ENCODE assay signal across 4 mouse cellular contexts in the genomic region with DNA sequence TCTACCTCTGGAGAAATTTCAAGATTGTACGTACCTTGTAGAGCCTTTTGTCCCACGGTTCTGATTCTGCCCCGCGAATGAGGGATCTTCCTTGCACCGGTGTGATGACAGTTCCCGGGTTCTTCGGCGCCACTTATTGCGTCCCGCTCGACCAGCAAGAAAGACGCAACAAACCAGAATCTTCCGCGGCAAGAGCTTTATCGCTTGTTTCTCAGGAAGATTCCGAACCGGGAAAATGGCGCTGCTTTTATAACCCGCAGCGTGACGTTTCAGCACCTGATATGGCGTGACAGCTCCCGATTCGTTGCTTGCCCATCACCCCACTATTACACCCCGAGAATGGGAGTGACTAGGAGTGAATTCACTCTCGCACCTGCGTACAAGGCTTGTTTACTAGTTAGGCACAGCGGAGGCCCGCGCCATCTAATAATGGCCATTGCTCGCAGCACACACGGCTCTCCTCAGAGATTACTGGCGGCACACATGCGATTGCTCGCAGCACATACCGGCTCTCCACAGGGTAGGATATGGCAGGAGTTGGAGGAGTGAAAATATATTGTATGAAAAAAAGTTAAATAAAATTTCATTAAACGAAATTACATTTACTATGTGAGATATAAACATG.
DNase-seq lines count a peak whose midpoint lies in the region; TF ChIP-seq lines count a peak whose summit lies in the region.
"Not testable (repeated sequence)": the region's sequence is repeated elsewhere in the genome, so short reads cannot be mapped to it uniquely, and the experiment has no call there.

No protein-coding gene starts in this region.

- H3K27ac ChIP-seq in MEL (ENCODE audit: control insufficient read depth, low read depth, low read length) = peak overlapping the region; percentile 75

- TF ChIP-seq POLR2A in MEL (IDR thresholded peaks at IDR 0.05; ENCODE audit: control insufficient read depth in 1 of 2, insufficient read depth in 1 of 2, low read depth in 1 of 2, low read length in 2 of 2, poor library complexity in 1 of 2) = peak; percentile 23 to 57; a peak in 2 of 4 replicates

- H3K4me1 ChIP-seq in MEL (ENCODE audit: control insufficient read depth in 1 of 2, insufficient read depth in 2 of 2, low read length in 2 of 2) = not testable (repeated sequence)

- H3K9ac ChIP-seq in MEL (ENCODE audit: control insufficient read depth, low read depth, low read length, poor library complexity, severe bottlenecking) = peak overlapping the region; percentile 74

- H3K27me3 ChIP-seq in MEL (ENCODE audit: control insufficient read depth in 1 of 2, insufficient read depth in 2 of 2, low read length in 2 of 2) = not testable (repeated sequence)

- peak overlapping the region; percentile 69 to 75 for H3K4me3 ChIP-seq in MEL (ENCODE audit: control insufficient read depth in 1 of 2, insufficient read depth in 1 of 2, low read depth in 2 of 2, low read length in 2 of 2)

- TF ChIP-seq RAD21 in MEL (IDR thresholded peaks at IDR 0.05; ENCODE audit: low read depth, low read length) = not testable (repeated sequence)

- DNase-seq in MEL (ENCODE audit: low read depth, low spot score) = peak; percentile 41
- DNase-seq in MEL-GATA-1-ER (ENCODE audit: extremely low read depth, low read depth) = peak; percentile 26
- DNase-seq in R1 (ENCODE audit: low read depth, low spot score) = peak; percentile 11
- peak; percentile 66 for DNase-seq in heart, adult 11 months

- TF ChIP-seq EP300 in MEL (IDR thresholded peaks at IDR 0.05; ENCODE audit: low read depth in 1 of 2, low read length in 2 of 2) = 0 out of 4 replicates have a peak, but pooled peaks of 1 of the 2 experiments have one; percentile 12

- H3K79me2 ChIP-seq in MEL (ENCODE audit: control insufficient read depth, insufficient read depth, low read length, poor library complexity) = not testable (repeated sequence)

- H3K9me3 ChIP-seq in MEL (replicated peaks; ENCODE audit: insufficient read depth, low read length) = not testable (repeated sequence)

- H3K36me3 ChIP-seq in MEL (ENCODE audit: control insufficient read depth in 1 of 2, insufficient read depth in 2 of 2, low read length in 2 of 2) = peaks cover 8 to 13% of the 10 kb centered on the region in 2 experiments

- not testable (repeated sequence) for TF ChIP-seq CTCF in MEL (IDR thresholded peaks at IDR 0.05 in 2 of 3, conservative IDR thresholded peaks at IDR 0.05 in 1 of 3; ENCODE audit: control insufficient read depth in 1 of 3, insufficient read depth in 1 of 3, low read depth in 2 of 3, low read length in 3 of 3, poor library complexity in 1 of 3, severe bottlenecking in 1 of 3)

TF ChIP-seq in MEL, 35 proteins besides CTCF, POLR2A, EP300 and RAD21:
- TF ChIP-seq NELFE (IDR thresholded peaks at IDR 0.05; ENCODE audit: low read depth, low read length) (peak; percentile 51), TBP (IDR thresholded peaks at IDR 0.05; ENCODE audit: low read depth, low read length) (peak; percentile 81), SIN3A (IDR thresholded peaks at IDR 0.05; ENCODE audit: low read length) (peak; percentile 44), POLR2AphosphoS2 (IDR thresholded peaks at IDR 0.05; ENCODE audit: low read length) (0 out of 2 replicates have a peak, but pooled peaks have one; percentile 35), HCFC1 (IDR thresholded peaks at IDR 0.05; ENCODE audit: low read depth, low read length) (0 out of 2 replicates have a peak, but pooled peaks have one; percentile 28), NRF1 (IDR thresholded peaks at IDR 0.05; ENCODE audit: insufficient read depth, low read depth, low read length, poor library complexity, severe bottlenecking) (peak; percentile 29; the same call in 1 of the 2 replicates)

Comparison
In these comparisons a context has a peak if more than half of its experiments do, and no peak if none do; other contexts are left out.
1. Peak in every context shown above with its lines: DNase-seq, H3K4me3 ChIP-seq and H3K27ac ChIP-seq.
2. DNase-seq: peak in every context shown above with its lines; median percentile 66 in heart, adult 11 months; 41 in MEL; 26 in MEL-GATA-1-ER; 11 in R1.